Mouse (Mus musculus) myocyte (in vitro differentiated cells): ENCODE results near the gene Ddx51. TPM values are rescaled to one million over a fixed set of nuclear protein-coding genes. Genes with fewer than 3 reads are reported as not detected.

Experiments used
- H3K27me3 ChIP-seq: one replicate; pipeline ENCODE4 v1.6.1; 2011; ENCODE audit not compliant: control insufficient read depth, insufficient read depth, insufficient read length
- H3K36me3 ChIP-seq: one replicate; pipeline ENCODE4 v1.6.1; 2011; ENCODE audit not compliant: control insufficient read depth, insufficient read depth
- H3K4me2 ChIP-seq: one replicate; pipeline ENCODE4 v1.6.1; 2011; ENCODE audit warnings: low read depth, control low read depth
- H3K4me3 ChIP-seq: one replicate; pipeline ENCODE4 v1.5.1; 2011; ENCODE audit warnings: mild to moderate bottlenecking, control low read depth, moderate library complexity
- H3K79me2 ChIP-seq: one replicate; pipeline ENCODE4 v1.6.1; 2011; ENCODE audit not compliant: control insufficient read depth, insufficient read depth
- H3ac ChIP-seq: one replicate; pipeline ENCODE4 v1.6.1; 2011; ENCODE audit not compliant: control insufficient read depth, insufficient read length
- CEBPB ChIP-seq: IDR thresholded peaks from 2 replicates; pipeline ENCODE4 v1.6.1; 2011; ENCODE audit warnings: mild to moderate bottlenecking, moderate library complexity; ENCODE audit not compliant: poor library complexity, insufficient read depth, severe bottlenecking
- E2F4 ChIP-seq: IDR thresholded peaks from one replicate; pipeline ENCODE4 v1.6.1; 2011; ENCODE audit warnings: mild to moderate bottlenecking, control low read depth, moderate library complexity; ENCODE audit not compliant: insufficient read depth
- MAX ChIP-seq: IDR thresholded peaks from one replicate; pipeline ENCODE4 v1.6.1; 2011; ENCODE audit warnings: low read depth, mild to moderate bottlenecking, control low read depth
- MYOD1 ChIP-seq, 3 experiments: IDR thresholded peaks; one replicate each; pipeline ENCODE4 v1.6.1; 2011; ENCODE audit warnings: control low read depth in 2 of 3, low read depth in 2 of 3, mild to moderate bottlenecking in 2 of 3, moderate library complexity in 1 of 3; ENCODE audit not compliant: insufficient read length in 2 of 3, control insufficient read depth in 1 of 3
- MYOG ChIP-seq, 3 experiments: IDR thresholded peaks; one replicate each; pipeline ENCODE4 v1.6.1; 2011; ENCODE audit warnings: control low read depth in 2 of 3, low read depth in 2 of 3, mild to moderate bottlenecking in 2 of 3; ENCODE audit not compliant: insufficient read length in 2 of 3, control insufficient read depth in 1 of 3, insufficient read depth in 1 of 3
- POLR2A ChIP-seq: IDR thresholded peaks from one replicate; pipeline ENCODE4 v1.6.1; 2011; ENCODE audit warnings: low read depth, mild to moderate bottlenecking, control low read depth, moderate library complexity; ENCODE audit not compliant: insufficient read length
- POLR2AphosphoS2 ChIP-seq: IDR thresholded peaks from one replicate; pipeline ENCODE4 v1.6.1; 2011; ENCODE audit warnings: low read depth, control low read depth; ENCODE audit not compliant: insufficient read length
- REST ChIP-seq: IDR thresholded peaks from one replicate; pipeline ENCODE4 v1.6.1; 2011; ENCODE audit warnings: mild to moderate bottlenecking, control low read depth, moderate library complexity; ENCODE audit not compliant: insufficient read depth, insufficient read length
- SRF ChIP-seq: IDR thresholded peaks from one replicate; pipeline ENCODE4 v1.6.1; 2011; ENCODE audit warnings: low read depth; ENCODE audit not compliant: control insufficient read depth, insufficient read length
- TCF12 ChIP-seq: IDR thresholded peaks from one replicate; pipeline ENCODE4 v1.6.1; 2011; ENCODE audit warnings: mild to moderate bottlenecking, control low read depth; ENCODE audit not compliant: poor library complexity, insufficient read depth, severe bottlenecking
- TCF3 ChIP-seq: IDR thresholded peaks from one replicate; pipeline ENCODE4 v1.6.1; 2011; ENCODE audit warnings: low read depth, control low read depth; ENCODE audit not compliant: insufficient read length
- USF1 ChIP-seq: IDR thresholded peaks from one replicate; pipeline ENCODE4 v1.6.1; 2011; ENCODE audit warnings: low read depth, mild to moderate bottlenecking, control low read depth, moderate library complexity
- polyA plus RNA-seq: library from polyadenylated mRNA; unstranded; fragments of >200 nt; fragmentation: generic; extraction: Trizol; gene quantifications from one replicate; pipeline ENCODE4 v1.2.1, GENCODE M21; 2012; ENCODE audit warnings: missing spikeins

The Ddx51 gene
- polyA plus RNA-seq, 1 experiment: 13.9 TPM

DNA sequence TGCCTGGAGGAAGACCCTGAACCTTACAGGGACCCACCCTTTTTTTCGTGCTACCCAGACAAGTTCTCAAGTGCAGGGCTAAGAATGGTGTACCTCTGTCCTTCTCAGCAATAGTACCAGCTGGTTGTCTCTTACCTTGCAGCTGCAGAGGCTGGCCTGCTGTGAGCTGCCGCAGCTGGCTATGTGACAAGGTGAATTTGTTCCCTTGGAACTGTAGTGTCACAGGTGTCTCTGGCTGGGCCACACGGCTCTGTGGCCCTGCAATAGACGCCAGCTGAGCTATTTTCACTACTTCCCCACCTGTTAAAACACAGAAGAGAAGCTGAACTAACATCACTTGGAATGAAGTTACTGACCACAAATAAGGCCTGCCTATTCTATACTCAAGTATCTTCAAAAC is 45.4 kb downstream of the Ddx51 start:
- Histone ChIP-seq H3K27me3 (no peaks in the 10 kb centered on the region), H3K36me3 (peaks cover 35% of the 10 kb centered on the region), H3K4me2 (no peak overlapping the region), H3K4me3 (no peak overlapping the region), H3ac (no peak overlapping the region), H3K79me2 (no peaks in the 10 kb centered on the region)
- TF ChIP-seq POLR2AphosphoS2 (no peak), TCF12 (peak; percentile 41), MYOG (IDR thresholded peaks at IDR 0.05; ENCODE audit: control insufficient read depth in 1 of 3, insufficient read depth in 1 of 3, insufficient read length in 2 of 3, low read depth in 2 of 3) (peak in 2 of 3 experiments; percentile 6 to 55), MYOD1 (IDR thresholded peaks at IDR 0.05; ENCODE audit: control insufficient read depth in 1 of 3, insufficient read length in 2 of 3, low read depth in 2 of 3) (peak in 1 of 3 experiments; percentile 66), SRF (no peak), TCF3 (peak; percentile 48), CEBPB (no peak)

GRCm38 (mm10) chr5:110704004-110704403 is 50.8 kb downstream of the Ddx51 start:
- no peak for TF ChIP-seq E2F4
- no peak for TF ChIP-seq SRF
- no peak for TF ChIP-seq TCF3
- TF ChIP-seq REST: no peak
- TF ChIP-seq POLR2AphosphoS2: no peak
- TF ChIP-seq TCF12: no peak
- no peak for TF ChIP-seq MAX
- no peak for TF ChIP-seq POLR2A
- TF ChIP-seq USF1: no peak
- no peak for TF ChIP-seq MYOG (IDR thresholded peaks at IDR 0.05; ENCODE audit: control insufficient read depth in 1 of 3, insufficient read depth in 1 of 3, insufficient read length in 2 of 3, low read depth in 2 of 3)
- TF ChIP-seq CEBPB: no peak
- TF ChIP-seq MYOD1 (IDR thresholded peaks at IDR 0.05; ENCODE audit: control insufficient read depth in 1 of 3, insufficient read length in 2 of 3, low read depth in 2 of 3): no peak

GRCm38 (mm10) chr5:110709256-110709655 is 56.0 kb downstream of the Ddx51 start:
- TF ChIP-seq TCF12 (no peak), MAX (no peak), MYOG (IDR thresholded peaks at IDR 0.05; ENCODE audit: control insufficient read depth in 1 of 3, insufficient read depth in 1 of 3, insufficient read length in 2 of 3, low read depth in 2 of 3) (no peak), USF1 (no peak), REST (no peak)
- Histone ChIP-seq H3K36me3 (peaks cover 50% of the 10 kb centered on the region), H3K4me2 (no peak overlapping the region), H3ac (no peak overlapping the region), H3K4me3 (no peak overlapping the region), H3K79me2 (no peaks in the 10 kb centered on the region), H3K27me3 (no peaks in the 10 kb centered on the region)

More at GRCm38 (mm10) chr5:110704004-110704403, 50.8 kb downstream of the Ddx51 start:
- Histone ChIP-seq H3K4me3 (no peak overlapping the region), H3K4me2 (no peak overlapping the region), H3ac (no peak overlapping the region), H3K36me3 (peaks cover 43% of the 10 kb centered on the region), H3K79me2 (no peaks in the 10 kb centered on the region), H3K27me3 (no peaks in the 10 kb centered on the region)

Other genes with a start within 250 kb of the Ddx51 start
- gene Fbrsl1, start 204.9 kb upstream of the Ddx51 start, polyA plus RNA-seq: 19.0 TPM
- gene Galnt9, start 109.1 kb upstream of the Ddx51 start, polyA plus RNA-seq: 0.11 TPM
- 42.5 TPM for gene Noc4l, start within 50 bp of the Ddx51 start, polyA plus RNA-seq
- 22.0 TPM for gene Ep400, start 117.3 kb downstream of the Ddx51 start, polyA plus RNA-seq
- 37.1 TPM for gene Pus1, start 127.2 kb downstream of the Ddx51 start, polyA plus RNA-seq
- gene Ulk1, start 156.6 kb downstream of the Ddx51 start, polyA plus RNA-seq: 23.9 TPM
- 24.2 TPM for gene Hscb, start 186.3 kb downstream of the Ddx51 start, polyA plus RNA-seq
- 6.2 TPM for gene Chek2, start 186.5 kb downstream of the Ddx51 start, polyA plus RNA-seq
- gene Ttc28, start 226.4 kb downstream of the Ddx51 start, polyA plus RNA-seq: 8.5 TPM